Mouse (Mus musculus): ENCODE data around the gene Srf. TPM values are rescaled to one million over a fixed set of nuclear protein-coding genes. Genes with fewer than 3 reads are reported as not detected.
"Not testable (repeated sequence)": the region's sequence is repeated elsewhere in the genome, so short reads cannot be mapped to it uniquely, and the experiment has no call there.

Gene Srf
- polyA plus RNA-seq, 1 experiment from 2014 or later, result 9.2 TPM

DNA sequence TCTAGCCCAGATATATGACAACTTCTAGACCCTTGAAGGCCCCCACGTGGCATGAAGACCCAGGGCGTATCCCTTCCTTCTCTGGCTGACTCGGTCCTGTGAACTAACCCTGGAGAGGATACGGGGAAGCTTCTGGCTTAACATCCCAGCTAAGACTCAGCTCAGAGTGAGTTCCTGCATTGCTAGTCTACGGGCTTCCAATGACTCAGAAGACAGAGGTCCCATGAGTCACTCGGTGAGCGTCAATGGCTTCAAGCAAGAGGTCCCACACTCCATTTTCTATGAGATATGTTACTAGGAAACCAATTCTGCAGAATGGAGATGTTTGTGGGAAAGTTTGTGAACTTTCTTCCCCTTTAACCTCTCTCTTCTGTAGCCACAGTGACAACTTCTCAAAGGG lies 18.6 kb upstream of the Srf start:
- no peak overlapping the region; the same call in 1 of the 2 replicates for H3K27ac ChIP-seq (ENCODE audit: low read depth, low read length)
- peaks cover 19% of the 10 kb centered on the region; the same call in 1 of the 2 replicates for H3K36me3 ChIP-seq (ENCODE audit: control insufficient read depth, insufficient read depth, low read length)
- no peaks in the 10 kb centered on the region for H3K9me3 ChIP-seq (ENCODE audit: control insufficient read depth, low read length)
- no peaks in the 10 kb centered on the region for H3K4me1 ChIP-seq (replicated peaks; ENCODE audit: control insufficient read depth, insufficient read depth, low read length)
- no peak overlapping the region for H3K4me2 ChIP-seq
- H3K4me3 ChIP-seq (ENCODE audit: low read depth, low read length), result no peak overlapping the region
- WGBS, result 89% methylated on average over 7 of the region's 7 CpGs
- no peaks in the 10 kb centered on the region for H3K27me3 ChIP-seq (replicated peaks; ENCODE audit: control insufficient read depth, insufficient read depth, low read length)
- no peak overlapping the region for H3K9ac ChIP-seq (ENCODE audit: low read depth, low read length)
- ATAC-seq (replicated peaks; ENCODE audit: low FRiP score) (no peak), DNase-seq (ENCODE audit: low spot score) (no peak)

DNA sequence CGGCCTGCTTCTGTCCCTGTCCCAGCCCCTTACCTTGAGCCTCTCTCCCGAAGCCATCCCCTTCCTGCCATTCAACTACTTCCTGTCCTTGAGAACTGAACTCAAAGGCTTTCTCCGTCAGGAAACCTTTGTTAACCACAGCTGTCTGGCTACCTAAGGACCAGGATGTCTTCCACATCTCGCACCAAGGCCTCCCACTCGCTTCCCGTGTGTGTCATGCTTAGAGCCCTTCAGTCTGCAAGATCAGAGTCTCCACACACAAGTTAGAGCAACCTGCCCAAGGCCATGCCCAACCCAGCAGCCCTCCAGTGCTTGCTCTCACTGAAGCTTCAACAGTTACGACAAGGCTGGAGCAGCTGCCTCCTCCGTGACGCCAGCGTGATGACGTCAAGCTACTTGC lies 15.0 kb upstream of the Srf start:
- Histone ChIP-seq H3K4me3 (ENCODE audit: low read depth, low read length) (no peak overlapping the region), H3K9ac (ENCODE audit: low read depth, low read length) (no peak overlapping the region), H3K4me2 (no peak overlapping the region), H3K27ac (ENCODE audit: low read depth, low read length) (no peak overlapping the region), H3K36me3 (ENCODE audit: control insufficient read depth, insufficient read depth, low read length) (peaks cover 19% of the 10 kb centered on the region; the same call in 1 of the 2 replicates), H3K9me3 (ENCODE audit: control insufficient read depth, low read length) (no peaks in the 10 kb centered on the region), H3K27me3 (replicated peaks; ENCODE audit: control insufficient read depth, insufficient read depth, low read length) (no peaks in the 10 kb centered on the region), H3K4me1 (replicated peaks; ENCODE audit: control insufficient read depth, insufficient read depth, low read length) (no peaks in the 10 kb centered on the region)
- ATAC-seq (replicated peaks; ENCODE audit: low FRiP score), result no peak
- WGBS, result 74% methylated on average over 11 of the region's 11 CpGs
- no peak for DNase-seq (ENCODE audit: low spot score)

DNA sequence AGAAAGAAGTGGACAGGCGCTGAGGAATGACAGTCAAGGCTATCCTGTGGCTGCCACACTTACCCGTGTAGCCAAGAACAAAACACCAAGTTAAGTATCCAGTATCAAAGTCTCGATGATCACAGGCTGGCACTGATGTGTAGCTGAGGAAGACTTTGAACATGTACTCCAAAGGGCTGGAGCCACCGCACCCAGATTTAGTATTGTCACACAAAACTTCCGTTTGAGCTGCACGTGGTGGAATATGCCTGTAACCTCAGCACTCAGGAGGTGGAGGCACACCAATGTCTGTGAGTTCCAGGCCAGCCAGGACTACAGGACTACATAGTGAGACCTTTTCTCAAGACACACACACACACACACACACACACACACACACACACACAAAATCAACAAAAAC lies 3.2 kb upstream of the Srf start:
- no peaks in the 10 kb centered on the region for H3K9me3 ChIP-seq (ENCODE audit: control insufficient read depth, low read length)
- H3K4me2 ChIP-seq, result no peak overlapping the region
- no peak for ATAC-seq (replicated peaks; ENCODE audit: low FRiP score)
- no peak overlapping the region for H3K9ac ChIP-seq (ENCODE audit: low read depth, low read length)
- H3K4me3 ChIP-seq (ENCODE audit: low read depth, low read length), result no peak overlapping the region
- H3K27ac ChIP-seq (ENCODE audit: low read depth, low read length), result no peak overlapping the region
- peaks cover 15% of the 10 kb centered on the region for H3K4me1 ChIP-seq (replicated peaks; ENCODE audit: control insufficient read depth, insufficient read depth, low read length)
- no peaks in the 10 kb centered on the region for H3K27me3 ChIP-seq (replicated peaks; ENCODE audit: control insufficient read depth, insufficient read depth, low read length)
- no peak for DNase-seq (ENCODE audit: low spot score)
- peaks cover 7% of the 10 kb centered on the region; the same call in 1 of the 2 replicates for H3K36me3 ChIP-seq (ENCODE audit: control insufficient read depth, insufficient read depth, low read length)
- WGBS, result 92% methylated on average over 6 of the region's 6 CpGs

DNA sequence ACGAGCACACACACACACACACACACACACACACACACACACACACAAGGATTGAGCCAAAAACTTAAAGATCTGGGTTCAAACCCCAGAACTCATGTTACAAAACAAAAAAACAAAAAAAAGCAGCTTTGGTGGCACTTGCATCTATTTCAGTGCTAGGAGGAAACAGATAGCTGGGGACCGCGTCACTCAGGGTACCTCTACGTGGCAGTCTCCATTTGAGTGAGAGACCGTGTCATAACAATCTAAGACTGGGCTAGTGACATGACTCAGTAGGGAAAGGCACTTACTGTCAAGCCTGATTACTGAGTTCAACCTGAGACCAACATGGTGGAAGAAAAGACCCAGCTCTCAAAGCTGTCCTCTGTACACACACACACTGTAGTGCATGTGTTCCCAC lies 2.2 kb upstream of the Srf start:
- Histone ChIP-seq H3K36me3 (ENCODE audit: control insufficient read depth, insufficient read depth, low read length) (no peaks in the 10 kb centered on the region), H3K4me2 (no peak overlapping the region), H3K9ac (ENCODE audit: low read depth, low read length) (no peak overlapping the region), H3K9me3 (ENCODE audit: control insufficient read depth, low read length) (no peaks in the 10 kb centered on the region), H3K27ac (ENCODE audit: low read depth, low read length) (no peak overlapping the region), H3K27me3 (replicated peaks; ENCODE audit: control insufficient read depth, insufficient read depth, low read length) (no peaks in the 10 kb centered on the region), H3K4me3 (ENCODE audit: low read depth, low read length) (no peak overlapping the region), H3K4me1 (replicated peaks; ENCODE audit: control insufficient read depth, insufficient read depth, low read length) (peaks cover 25% of the 10 kb centered on the region)
- DNase-seq (ENCODE audit: low spot score) (no peak), ATAC-seq (replicated peaks; ENCODE audit: low FRiP score) (no peak)
- 73% methylated on average over 5 of the region's 5 CpGs for WGBS

DNA sequence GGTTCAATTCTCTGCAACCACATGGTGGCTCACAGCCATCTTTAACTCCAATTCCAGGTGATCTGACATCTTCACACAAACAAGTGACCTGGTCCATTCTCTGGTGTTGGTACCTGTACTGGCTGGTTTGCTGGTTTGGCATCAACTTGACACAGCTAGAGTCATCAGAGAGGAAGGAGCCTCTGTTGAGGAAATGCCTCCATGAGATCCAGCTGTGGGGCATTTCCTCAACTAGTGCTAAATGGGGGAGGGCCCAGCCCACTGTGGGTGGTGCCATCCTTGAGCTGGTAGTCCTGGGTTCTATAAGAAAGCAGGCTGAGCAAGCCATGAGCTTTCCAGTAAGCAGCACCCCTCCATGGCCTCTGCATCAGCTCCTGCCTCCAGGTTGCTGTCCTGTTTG lies 1.3 kb upstream of the Srf start:
- not testable (repeated sequence) for H3K9me3 ChIP-seq (ENCODE audit: control insufficient read depth, low read length); H3K27me3 ChIP-seq (replicated peaks; ENCODE audit: control insufficient read depth, insufficient read depth, low read length); DNase-seq (ENCODE audit: low spot score); H3K36me3 ChIP-seq (ENCODE audit: control insufficient read depth, insufficient read depth, low read length); ATAC-seq (replicated peaks; ENCODE audit: low FRiP score)
- peak overlapping the region; percentile 79 for H3K27ac ChIP-seq (ENCODE audit: low read depth, low read length)
- H3K4me2 ChIP-seq, result peak overlapping the region; percentile 84
- H3K4me3 ChIP-seq (ENCODE audit: low read depth, low read length), result peak overlapping the region; percentile 90
- peak overlapping the region; percentile 66 for H3K9ac ChIP-seq (ENCODE audit: low read depth, low read length)
- peaks cover 32% of the 10 kb centered on the region for H3K4me1 ChIP-seq (replicated peaks; ENCODE audit: control insufficient read depth, insufficient read depth, low read length)

DNA sequence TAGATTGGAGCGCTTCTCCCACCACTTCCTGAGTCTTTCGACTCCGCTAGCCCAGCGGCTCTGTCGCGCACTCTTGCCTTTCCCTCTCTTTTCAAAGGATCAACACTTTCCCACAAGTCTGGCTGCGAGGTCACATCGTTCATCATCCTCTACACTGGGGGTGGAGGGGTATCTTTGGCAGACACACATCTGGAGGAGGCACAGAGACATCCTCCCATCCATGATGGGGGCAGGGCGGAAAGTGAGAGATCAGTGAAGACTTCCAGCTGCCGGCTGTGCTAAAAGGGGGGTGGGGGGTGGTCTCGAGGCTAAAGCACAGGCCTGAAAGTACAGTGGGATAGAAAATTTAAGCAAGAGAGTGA lies 590 bp upstream of the Srf start:
- Histone ChIP-seq H3K36me3 (ENCODE audit: control insufficient read depth, insufficient read depth, low read length) (peaks cover 3% of the 10 kb centered on the region), H3K27me3 (replicated peaks; ENCODE audit: control insufficient read depth, insufficient read depth, low read length) (no peaks in the 10 kb centered on the region), H3K9ac (ENCODE audit: low read depth, low read length) (peak overlapping the region; percentile 66), H3K9me3 (ENCODE audit: control insufficient read depth, low read length) (no peaks in the 10 kb centered on the region), H3K4me2 (peak overlapping the region; percentile 84), H3K4me1 (replicated peaks; ENCODE audit: control insufficient read depth, insufficient read depth, low read length) (peaks cover 32% of the 10 kb centered on the region), H3K4me3 (ENCODE audit: low read depth, low read length) (peak overlapping the region; percentile 90), H3K27ac (ENCODE audit: low read depth, low read length) (peak overlapping the region; percentile 79)
- 1% methylated on average over 11 of the region's 11 CpGs for WGBS
- DNase-seq (ENCODE audit: low spot score) (peak; percentile 71), ATAC-seq (replicated peaks; ENCODE audit: low FRiP score) (peak; percentile 9)

DNA sequence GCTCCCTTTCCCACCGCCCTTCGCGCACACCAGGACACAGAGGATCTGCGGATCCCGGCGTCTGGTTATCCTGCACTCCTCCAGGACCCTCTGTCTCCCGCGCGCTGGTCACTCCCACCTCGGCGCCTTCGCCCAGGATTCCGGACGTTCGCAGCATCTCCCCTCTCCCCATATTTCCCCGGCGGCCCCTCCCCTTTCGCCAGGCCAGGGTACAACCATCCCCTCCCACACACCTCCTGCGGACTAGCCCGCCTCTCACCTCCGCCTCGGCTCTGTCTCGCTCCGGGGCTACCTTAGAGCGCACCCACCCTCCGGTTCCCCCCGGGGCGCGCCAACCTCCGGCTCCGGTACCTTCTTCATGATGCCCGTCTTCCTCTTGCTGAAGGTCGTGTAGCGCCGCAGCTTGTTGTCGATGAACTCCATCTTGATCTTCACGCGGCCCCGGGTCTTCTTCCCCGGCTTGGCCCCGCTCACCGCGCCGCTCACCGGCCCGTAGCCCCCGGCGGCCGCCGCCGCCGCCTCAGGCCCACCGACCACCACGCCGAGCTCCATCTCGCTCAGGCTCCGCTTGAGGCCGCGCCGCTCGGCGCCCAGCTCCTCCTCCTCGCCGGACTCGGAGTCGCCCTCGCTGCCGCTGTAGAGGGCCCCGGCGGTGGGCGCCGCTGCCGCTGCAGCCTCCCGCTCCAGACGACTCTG lies 850 bp downstream of the Srf start:
- Histone ChIP-seq H3K4me2 (peak overlapping the region; percentile 97), H3K27me3 (replicated peaks; ENCODE audit: control insufficient read depth, insufficient read depth, low read length) (no peaks in the 10 kb centered on the region), H3K27ac (ENCODE audit: low read depth, low read length) (peak overlapping the region; percentile 88), H3K9ac (ENCODE audit: low read depth, low read length) (peak overlapping the region; percentile 93), H3K4me3 (ENCODE audit: low read depth, low read length) (peak overlapping the region; percentile 90), H3K4me1 (replicated peaks; ENCODE audit: control insufficient read depth, insufficient read depth, low read length) (peaks cover 32% of the 10 kb centered on the region), H3K9me3 (ENCODE audit: control insufficient read depth, low read length) (no peaks in the 10 kb centered on the region), H3K36me3 (ENCODE audit: control insufficient read depth, insufficient read depth, low read length) (peaks cover 14% of the 10 kb centered on the region)
- 0 out of 2 replicates have a peak, but pooled peaks have one; percentile 5 for ATAC-seq (replicated peaks; ENCODE audit: low FRiP score)
- DNase-seq (ENCODE audit: low spot score), result peak; percentile 54
- under 1% methylated on average over 73 of the region's 75 CpGs for WGBS

DNA sequence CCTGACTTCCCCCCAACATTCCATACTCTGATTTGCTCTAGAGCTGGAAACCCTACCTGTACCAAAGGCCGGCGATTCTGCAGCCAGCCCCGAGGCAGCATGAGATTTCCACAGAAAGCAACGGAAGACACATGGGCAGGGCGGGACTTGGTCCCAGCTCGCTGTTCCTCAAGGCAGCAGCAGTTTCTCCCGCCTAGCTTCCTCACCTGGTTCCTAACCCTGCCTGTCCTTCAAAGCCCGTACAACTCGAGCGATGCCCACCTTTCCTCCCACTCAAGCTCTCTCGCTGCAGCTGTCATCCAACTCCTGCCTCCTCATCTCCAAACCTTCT lies 1.4 kb downstream of the Srf start:
- DNase-seq (ENCODE audit: low spot score) (no peak), ATAC-seq (replicated peaks; ENCODE audit: low FRiP score) (no peak)
- Histone ChIP-seq H3K27me3 (replicated peaks; ENCODE audit: control insufficient read depth, insufficient read depth, low read length) (no peaks in the 10 kb centered on the region), H3K9me3 (ENCODE audit: control insufficient read depth, low read length) (no peaks in the 10 kb centered on the region), H3K4me1 (replicated peaks; ENCODE audit: control insufficient read depth, insufficient read depth, low read length) (peaks cover 32% of the 10 kb centered on the region), H3K4me2 (peak overlapping the region; percentile 97), H3K36me3 (ENCODE audit: control insufficient read depth, insufficient read depth, low read length) (peaks cover 16% of the 10 kb centered on the region), H3K4me3 (ENCODE audit: low read depth, low read length) (peak overlapping the region; percentile 90), H3K27ac (ENCODE audit: low read depth, low read length) (peak overlapping the region; percentile 22; the same call in 1 of the 2 replicates), H3K9ac (ENCODE audit: low read depth, low read length) (peak overlapping the region; percentile 93)
- WGBS, result 2% methylated on average over 11 of the region's 11 CpGs

DNA sequence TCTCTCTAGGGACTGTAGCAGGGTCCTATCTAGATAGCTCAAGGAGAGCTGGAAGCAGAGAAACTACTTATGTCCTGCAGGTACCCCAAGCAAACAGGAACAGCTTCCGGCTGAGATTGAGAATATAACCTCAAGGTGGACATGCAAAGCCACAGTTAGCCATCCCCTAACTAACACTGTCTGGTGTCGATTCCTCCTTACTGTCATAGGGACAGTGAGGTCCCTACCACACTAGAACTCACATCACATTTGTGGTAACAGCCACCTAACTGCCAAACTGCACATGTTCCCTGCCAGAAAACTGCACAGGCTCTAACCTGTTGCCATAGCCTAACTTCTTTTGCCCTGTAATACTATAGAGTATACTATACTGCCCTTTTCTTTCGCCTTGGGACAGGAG lies 2.0 kb downstream of the Srf start:
- Histone ChIP-seq H3K4me1 (replicated peaks; ENCODE audit: control insufficient read depth, insufficient read depth, low read length) (peaks cover 32% of the 10 kb centered on the region), H3K9ac (ENCODE audit: low read depth, low read length) (no peak overlapping the region)

More for the DNA sequence above, 2.0 kb downstream of the Srf start:
- Histone ChIP-seq H3K36me3 (ENCODE audit: control insufficient read depth, insufficient read depth, low read length) (peaks cover 22% of the 10 kb centered on the region), H3K27ac (ENCODE audit: low read depth, low read length) (no peak overlapping the region), H3K4me3 (ENCODE audit: low read depth, low read length) (peak overlapping the region; percentile 90), H3K4me2 (peak overlapping the region; percentile 97), H3K9me3 (ENCODE audit: control insufficient read depth, low read length) (no peaks in the 10 kb centered on the region), H3K27me3 (replicated peaks; ENCODE audit: control insufficient read depth, insufficient read depth, low read length) (no peaks in the 10 kb centered on the region)
- ATAC-seq (replicated peaks; ENCODE audit: low FRiP score), result no peak
- DNase-seq (ENCODE audit: low spot score), result no peak
- 78% methylated on average over 3 of the region's 3 CpGs for WGBS
